Mouse (Mus musculus) embryonic fibroblast, embryonic 13.5 days (primary cell): ENCODE data around the gene Magi2.

ENCODE experiments used
- CTCF ChIP-seq: IDR thresholded peaks from 2 replicates; pipeline ENCODE4 v1.5.1; 2011; ENCODE audit warnings: mild to moderate bottlenecking, control low read depth, low read length, moderate library complexity, borderline replicate concordance; ENCODE audit not compliant: insufficient read depth
- POLR2A ChIP-seq: IDR thresholded peaks from 2 replicates; pipeline ENCODE4 v1.6.1; 2011; ENCODE audit warnings: low read depth, mild to moderate bottlenecking, control low read depth, low read length, moderate library complexity

DNA sequence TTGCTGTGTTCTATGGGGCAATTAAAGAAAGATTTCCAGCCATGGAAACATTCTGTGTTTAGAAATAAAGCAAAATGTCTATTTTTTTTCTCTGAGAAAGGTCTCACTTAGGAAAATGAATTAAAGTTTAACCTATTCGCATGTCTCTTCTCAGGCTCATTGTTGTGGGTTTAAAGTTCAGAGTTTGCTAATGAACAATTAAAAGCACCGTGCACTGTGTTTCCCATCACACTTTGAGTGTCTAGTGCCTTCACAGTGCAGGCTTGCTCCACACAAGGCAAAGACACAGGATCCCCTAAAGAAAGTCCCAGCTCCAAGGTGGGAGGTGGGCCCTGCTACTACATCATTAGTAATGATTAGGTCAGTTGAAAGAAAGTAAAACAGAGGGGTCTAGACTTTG, 602.5 kb downstream of the Magi2 start:
- TF ChIP-seq POLR2A (no peak), CTCF (no peak)
